Mouse (Mus musculus): Measurements from ENCODE around the gene Myo1h. TPM values are rescaled to one million over a fixed set of nuclear protein-coding genes. Genes with fewer than 3 reads are reported as not detected.

The Myo1h gene
- polyA plus RNA-seq, 1 experiment from 2014 or later, result 0.42 TPM

DNA sequence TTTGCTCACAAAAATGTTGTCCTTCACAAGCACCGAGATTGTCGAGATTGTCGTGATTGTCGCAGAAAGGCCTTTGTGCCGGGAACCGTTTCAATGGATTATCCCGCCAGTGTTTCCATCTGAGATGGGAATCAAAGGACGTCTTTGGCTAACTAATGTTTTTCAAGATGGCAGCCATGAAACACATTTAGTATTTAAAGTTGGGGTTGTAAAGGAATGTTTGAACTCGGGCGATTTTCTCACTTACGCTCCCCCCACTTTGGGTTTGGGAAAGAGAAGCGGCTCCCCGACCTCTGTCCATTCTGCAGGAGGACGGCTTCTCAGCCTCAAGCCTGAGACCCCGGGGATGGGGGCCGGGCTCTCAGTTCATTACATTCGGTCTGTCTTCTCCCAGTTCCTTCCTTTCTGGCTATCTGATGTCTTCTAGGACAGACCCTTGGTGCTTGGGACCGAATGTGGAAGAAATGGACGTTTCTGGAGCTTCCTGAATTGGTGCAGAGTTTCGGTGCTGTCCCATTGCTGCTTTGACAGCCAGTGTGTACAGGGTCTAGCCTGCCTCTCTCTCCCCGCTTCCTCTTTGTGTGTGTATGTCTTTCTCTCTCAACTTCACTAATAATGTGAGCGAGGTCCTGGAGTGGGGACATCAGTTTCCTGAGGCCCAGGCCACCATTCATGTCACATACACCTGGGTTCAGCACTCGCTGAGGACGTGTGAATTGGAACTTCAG is 11.1 kb downstream of the Myo1h start:
- ATAC-seq (ENCODE audit: insufficient read depth, low FRiP score, low TSS enrichment) (no peak), DNase-seq (ENCODE audit: low spot score) (no peak)
- WGBS, result 50% methylated on average over 24 of the region's 24 CpGs
- Histone ChIP-seq H3K4me3 (ENCODE audit: low read depth, low read length) (no peak overlapping the region), H3K4me1 (ENCODE audit: control insufficient read depth, insufficient read depth, low read length) (0 out of 2 replicates have a peak, but pooled peaks cover 6% of the 10 kb centered on the region), H3K4me2 (ENCODE audit: low read depth) (no peak overlapping the region; the same call in 1 of the 2 replicates), H3K27me3 (ENCODE audit: control insufficient read depth, insufficient read depth, low read length) (peaks cover 40% of the 10 kb centered on the region), H3K9me3 (ENCODE audit: control insufficient read depth, low read length) (no peaks in the 10 kb centered on the region), H3K9ac (ENCODE audit: low read length) (no peak overlapping the region), H3K36me3 (ENCODE audit: control insufficient read depth, insufficient read depth, low read length) (no peaks in the 10 kb centered on the region), H3K27ac (ENCODE audit: low read depth, low read length) (no peak overlapping the region)

DNA sequence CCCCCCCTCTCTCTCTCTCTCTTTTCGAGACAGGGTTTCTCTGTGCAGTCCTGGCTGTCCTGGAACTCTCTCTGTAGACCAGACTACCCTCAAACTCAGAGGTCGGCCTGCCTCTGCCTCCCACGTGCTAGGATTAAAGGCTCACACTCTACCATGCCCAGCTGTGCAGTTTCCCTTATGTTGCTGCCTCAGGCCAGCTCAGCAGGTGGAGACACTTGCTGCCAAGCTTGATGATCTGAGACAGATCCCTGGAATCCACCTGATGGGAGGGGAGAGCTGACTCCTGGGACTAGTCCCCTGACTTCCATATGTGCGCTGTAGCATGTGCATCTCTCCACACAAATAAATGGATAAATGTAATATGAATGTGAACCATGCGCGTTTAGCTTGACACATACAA is 14.2 kb downstream of the Myo1h start:
- no peak for ATAC-seq (ENCODE audit: insufficient read depth, low FRiP score, low TSS enrichment)
- DNase-seq (ENCODE audit: low spot score), result no peak
- H3K36me3 ChIP-seq (ENCODE audit: control insufficient read depth, insufficient read depth, low read length), result no peaks in the 10 kb centered on the region
- H3K27me3 ChIP-seq (ENCODE audit: control insufficient read depth, insufficient read depth, low read length), result peaks cover 23% of the 10 kb centered on the region
- no peak overlapping the region for H3K9ac ChIP-seq (ENCODE audit: low read length)
- H3K4me1 ChIP-seq (ENCODE audit: control insufficient read depth, insufficient read depth, low read length), result 0 out of 2 replicates have a peak, but pooled peaks cover 6% of the 10 kb centered on the region
- H3K9me3 ChIP-seq (ENCODE audit: control insufficient read depth, low read length), result no peaks in the 10 kb centered on the region
- no peak overlapping the region for H3K4me2 ChIP-seq (ENCODE audit: low read depth)
- WGBS, result 78% methylated on average over 6 of the region's 6 CpGs
- no peak overlapping the region for H3K27ac ChIP-seq (ENCODE audit: low read depth, low read length)
- H3K4me3 ChIP-seq (ENCODE audit: low read depth, low read length), result no peak overlapping the region

DNA sequence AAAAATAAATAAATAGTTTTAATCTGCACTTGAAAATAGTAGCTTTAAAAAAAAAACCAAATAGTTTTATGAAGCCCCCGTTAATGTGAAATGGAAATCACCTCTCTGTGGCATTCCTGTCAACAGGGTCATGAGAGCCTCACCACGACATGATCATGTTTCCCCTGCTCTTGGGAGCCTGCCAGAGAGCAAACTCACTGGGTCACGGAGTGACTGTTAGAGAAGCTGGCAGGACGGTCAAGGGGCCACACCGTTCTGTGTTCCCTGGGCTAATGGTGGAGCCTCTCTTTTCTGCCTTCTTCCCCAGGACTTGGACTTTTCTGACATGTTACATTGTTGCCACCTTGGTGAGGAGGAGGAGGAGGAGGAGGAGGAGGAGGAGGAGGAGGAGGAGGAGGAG is 17.5 kb downstream of the Myo1h start:
- Histone ChIP-seq H3K4me3 (ENCODE audit: low read depth, low read length) (no peak overlapping the region), H3K27me3 (ENCODE audit: control insufficient read depth, insufficient read depth, low read length) (peaks cover 11% of the 10 kb centered on the region; the same call in 1 of the 2 replicates), H3K4me1 (ENCODE audit: control insufficient read depth, insufficient read depth, low read length) (no peaks in the 10 kb centered on the region), H3K4me2 (ENCODE audit: low read depth) (no peak overlapping the region), H3K9me3 (ENCODE audit: control insufficient read depth, low read length) (no peaks in the 10 kb centered on the region), H3K36me3 (ENCODE audit: control insufficient read depth, insufficient read depth, low read length) (no peaks in the 10 kb centered on the region), H3K9ac (ENCODE audit: low read length) (no peak overlapping the region), H3K27ac (ENCODE audit: low read depth, low read length) (no peak overlapping the region)
- 71% methylated on average over 5 of the region's 5 CpGs for WGBS
- no peak for ATAC-seq (ENCODE audit: insufficient read depth, low FRiP score, low TSS enrichment)
- no peak for DNase-seq (ENCODE audit: low spot score)

DNA sequence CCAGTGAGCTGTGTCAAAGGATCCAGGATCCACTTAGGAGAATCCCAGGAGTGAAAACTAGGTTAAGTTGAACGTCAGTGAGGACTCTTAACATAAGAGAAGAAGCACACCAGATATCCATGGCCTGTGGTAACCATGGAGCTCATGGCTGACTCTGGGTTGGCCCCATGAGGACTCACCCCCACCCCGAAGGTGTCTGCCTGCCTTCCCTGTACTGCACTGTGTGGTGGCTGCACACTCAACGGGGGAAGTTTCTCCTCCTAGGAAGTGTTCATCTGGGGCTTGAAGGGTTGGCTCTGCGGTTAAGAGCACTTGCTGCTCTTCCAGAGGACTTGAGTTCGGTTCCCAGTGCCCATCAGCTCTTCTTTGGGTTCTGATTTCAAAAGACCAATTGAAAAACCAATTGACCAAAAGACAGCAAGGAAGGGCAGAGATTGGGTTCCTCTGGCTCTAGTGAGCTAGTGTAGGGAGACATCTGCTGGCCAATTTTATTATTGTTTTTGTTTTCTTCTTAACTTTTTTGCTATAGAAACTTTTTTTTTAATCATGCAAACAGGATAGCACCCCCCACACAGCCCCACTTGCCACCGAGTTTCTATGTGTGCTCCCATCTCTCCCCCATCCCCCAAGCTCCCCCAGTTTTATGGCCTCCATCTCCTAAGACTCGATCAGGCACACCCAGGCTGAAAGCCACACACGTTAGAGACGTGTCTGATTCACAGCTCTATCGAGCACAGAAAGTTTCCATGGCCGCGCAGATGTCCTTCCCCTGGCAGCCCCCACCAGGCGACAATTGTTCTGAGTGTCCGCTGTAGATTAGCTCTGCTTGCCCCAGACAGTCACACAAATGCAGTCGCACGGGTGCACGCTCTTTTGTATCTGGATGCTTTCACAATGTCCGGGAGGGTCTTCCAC is 20.1 kb downstream of the Myo1h start:
- no peak; the same call in 1 of the 2 replicates for ATAC-seq (ENCODE audit: insufficient read depth, low FRiP score, low TSS enrichment)
- no peaks in the 10 kb centered on the region for H3K27me3 ChIP-seq (ENCODE audit: control insufficient read depth, insufficient read depth, low read length)
- H3K4me1 ChIP-seq (ENCODE audit: control insufficient read depth, insufficient read depth, low read length), result no peaks in the 10 kb centered on the region
- peak; percentile 44 for DNase-seq (ENCODE audit: low spot score)
- WGBS, result 49% methylated on average over 18 of the region's 18 CpGs
- H3K4me3 ChIP-seq (ENCODE audit: low read depth, low read length), result no peak overlapping the region
- H3K27ac ChIP-seq (ENCODE audit: low read depth, low read length), result no peak overlapping the region
- peak overlapping the region; percentile 21; the same call in 1 of the 2 replicates for H3K4me2 ChIP-seq (ENCODE audit: low read depth)
- no peaks in the 10 kb centered on the region for H3K36me3 ChIP-seq (ENCODE audit: control insufficient read depth, insufficient read depth, low read length)
- no peak overlapping the region for H3K9ac ChIP-seq (ENCODE audit: low read length)
- H3K9me3 ChIP-seq (ENCODE audit: control insufficient read depth, low read length), result no peaks in the 10 kb centered on the region

DNA sequence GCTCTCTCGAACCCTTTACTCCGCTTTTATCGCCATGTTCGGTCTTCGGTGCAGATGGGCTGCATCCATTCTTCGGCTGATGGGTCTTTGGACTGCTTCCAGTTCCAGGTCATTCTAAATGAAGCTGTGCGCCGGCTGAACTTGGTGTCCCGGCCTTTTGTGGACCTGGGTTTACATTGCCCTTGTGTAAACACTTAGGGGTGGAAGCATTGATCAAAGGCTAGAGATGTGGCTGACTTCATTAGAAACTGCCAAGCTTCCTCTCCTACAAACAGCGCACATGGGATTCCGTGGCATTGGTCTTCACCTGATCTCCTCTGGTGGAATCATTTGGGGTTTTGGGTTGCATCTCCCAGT is 20.7 kb downstream of the Myo1h start:
- no peak overlapping the region for H3K9ac ChIP-seq (ENCODE audit: low read length)
- no peaks in the 10 kb centered on the region for H3K27me3 ChIP-seq (ENCODE audit: control insufficient read depth, insufficient read depth, low read length)
- no peak overlapping the region for H3K27ac ChIP-seq (ENCODE audit: low read depth, low read length)
- no peaks in the 10 kb centered on the region for H3K36me3 ChIP-seq (ENCODE audit: control insufficient read depth, insufficient read depth, low read length)
- no peak overlapping the region for H3K4me2 ChIP-seq (ENCODE audit: low read depth)
- ATAC-seq (ENCODE audit: insufficient read depth, low FRiP score, low TSS enrichment) (no peak), DNase-seq (ENCODE audit: low spot score) (no peak)
- H3K4me1 ChIP-seq (ENCODE audit: control insufficient read depth, insufficient read depth, low read length), result no peaks in the 10 kb centered on the region
- no peak overlapping the region for H3K4me3 ChIP-seq (ENCODE audit: low read depth, low read length)
- WGBS, result 66% methylated on average over 11 of the region's 11 CpGs
- no peaks in the 10 kb centered on the region for H3K9me3 ChIP-seq (ENCODE audit: control insufficient read depth, low read length)

DNA sequence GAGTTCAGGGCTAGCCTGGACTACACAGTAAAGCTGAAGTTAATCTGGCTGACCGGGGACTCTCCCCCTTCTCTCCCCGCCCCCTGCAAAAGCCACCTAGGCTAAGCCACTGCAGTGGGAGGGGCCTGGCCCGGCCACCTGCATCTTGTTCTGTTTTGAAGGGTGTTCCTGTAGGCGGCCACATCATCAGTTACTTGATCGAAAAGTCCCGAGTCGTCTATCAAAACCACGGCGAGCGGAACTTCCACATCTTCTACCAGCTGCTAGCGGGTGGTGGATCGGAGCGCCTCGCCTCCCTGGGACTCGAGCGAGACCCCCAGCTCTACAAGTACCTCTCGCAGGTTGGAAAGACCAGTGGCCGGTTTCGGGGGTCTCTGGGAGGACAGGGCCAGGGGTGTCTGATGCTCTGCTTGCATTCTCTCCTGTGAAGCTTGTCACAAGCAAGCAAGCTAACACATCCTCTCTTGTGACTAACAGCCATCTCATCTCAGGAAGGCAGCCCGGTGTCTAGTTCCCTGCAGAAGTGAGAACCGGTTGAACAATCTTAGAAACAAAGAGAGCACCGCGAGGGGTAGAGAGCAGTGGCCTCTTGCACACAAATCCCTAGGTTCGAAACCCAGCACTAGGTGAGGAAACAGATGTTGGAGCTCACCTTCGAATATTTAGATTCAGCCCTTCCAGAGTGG is 34.3 kb downstream of the Myo1h start:
- Histone ChIP-seq H3K9ac (ENCODE audit: low read length) (no peak overlapping the region), H3K36me3 (ENCODE audit: control insufficient read depth, insufficient read depth, low read length) (no peaks in the 10 kb centered on the region), H3K4me3 (ENCODE audit: low read depth, low read length) (no peak overlapping the region), H3K9me3 (ENCODE audit: control insufficient read depth, low read length) (no peaks in the 10 kb centered on the region), H3K27ac (ENCODE audit: low read depth, low read length) (no peak overlapping the region), H3K4me2 (ENCODE audit: low read depth) (no peak overlapping the region), H3K4me1 (ENCODE audit: control insufficient read depth, insufficient read depth, low read length) (0 out of 2 replicates have a peak, but pooled peaks cover 2% of the 10 kb centered on the region), H3K27me3 (ENCODE audit: control insufficient read depth, insufficient read depth, low read length) (no peaks in the 10 kb centered on the region)
- ATAC-seq (ENCODE audit: insufficient read depth, low FRiP score, low TSS enrichment), result no peak
- WGBS, result 61% methylated on average over 25 of the region's 25 CpGs
- DNase-seq (ENCODE audit: low spot score), result no peak

DNA sequence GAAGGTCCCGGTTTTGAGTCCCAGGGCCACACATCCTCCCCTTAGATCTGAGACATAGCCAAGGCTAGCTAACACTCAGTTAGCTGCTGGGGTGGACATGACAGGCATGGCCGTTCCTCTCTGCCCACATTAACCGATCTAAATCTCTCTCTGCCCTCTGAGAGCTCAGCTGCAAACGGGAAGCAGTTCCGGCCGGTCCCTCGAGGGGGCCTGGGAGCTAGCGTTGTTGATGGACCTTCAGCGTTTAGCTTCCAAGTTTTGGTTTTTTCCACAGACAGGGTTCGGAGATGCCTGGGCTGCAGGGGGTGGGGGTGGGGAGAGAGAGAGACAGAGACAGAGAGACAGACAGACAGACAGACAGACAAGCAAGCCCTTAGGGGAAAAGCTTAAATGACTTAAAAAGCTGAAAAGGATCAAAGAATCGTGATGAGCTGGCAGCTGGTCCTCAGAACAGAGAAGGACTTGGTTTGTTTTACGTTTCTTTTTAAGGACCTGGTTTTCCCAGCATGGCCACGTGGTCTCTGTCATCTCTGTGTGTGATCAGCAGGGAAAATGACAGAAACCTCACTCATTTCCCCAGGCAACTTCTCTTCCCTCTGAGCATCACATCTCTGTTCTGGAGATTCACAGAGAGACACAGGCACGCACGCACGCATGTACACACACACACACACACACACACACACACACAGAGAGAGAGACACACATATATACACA is 35.0 kb downstream of the Myo1h start:
- Histone ChIP-seq H3K9me3 (ENCODE audit: control insufficient read depth, low read length) (no peaks in the 10 kb centered on the region), H3K36me3 (ENCODE audit: control insufficient read depth, insufficient read depth, low read length) (no peaks in the 10 kb centered on the region), H3K27me3 (ENCODE audit: control insufficient read depth, insufficient read depth, low read length) (no peaks in the 10 kb centered on the region), H3K4me2 (ENCODE audit: low read depth) (no peak overlapping the region), H3K27ac (ENCODE audit: low read depth, low read length) (no peak overlapping the region), H3K9ac (ENCODE audit: low read length) (no peak overlapping the region), H3K4me1 (ENCODE audit: control insufficient read depth, insufficient read depth, low read length) (0 out of 2 replicates have a peak, but pooled peaks cover 2% of the 10 kb centered on the region), H3K4me3 (ENCODE audit: low read depth, low read length) (no peak overlapping the region)
- no peak for ATAC-seq (ENCODE audit: insufficient read depth, low FRiP score, low TSS enrichment)
- WGBS, result 27% methylated on average over 16 of the region's 16 CpGs
- DNase-seq (ENCODE audit: low spot score), result peak; percentile 73

DNA sequence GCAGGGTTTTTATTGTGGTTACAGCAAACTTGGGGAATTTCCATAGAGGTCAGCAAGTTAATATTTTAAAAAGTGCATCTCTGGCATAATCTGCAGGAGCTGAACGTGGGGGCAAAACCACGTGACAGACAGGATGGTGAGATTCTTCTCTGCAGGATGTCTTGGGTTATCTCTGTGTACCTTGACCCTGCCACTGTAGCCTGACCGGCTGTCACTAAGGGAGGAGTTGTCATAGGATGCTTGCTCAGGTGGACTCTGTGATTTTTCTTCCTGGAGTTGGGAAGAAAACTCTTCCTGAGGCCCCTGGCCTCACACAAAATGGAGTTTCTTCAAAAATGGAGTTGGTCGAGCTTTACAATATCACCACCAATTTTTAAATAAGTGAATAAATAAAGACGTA is 54.0 kb downstream of the Myo1h start:
- Histone ChIP-seq H3K9me3 (ENCODE audit: control insufficient read depth, low read length) (no peaks in the 10 kb centered on the region), H3K36me3 (ENCODE audit: control insufficient read depth, insufficient read depth, low read length) (no peaks in the 10 kb centered on the region), H3K9ac (ENCODE audit: low read length) (no peak overlapping the region), H3K27me3 (ENCODE audit: control insufficient read depth, insufficient read depth, low read length) (no peaks in the 10 kb centered on the region), H3K4me3 (ENCODE audit: low read depth, low read length) (no peak overlapping the region), H3K27ac (ENCODE audit: low read depth, low read length) (no peak overlapping the region), H3K4me1 (ENCODE audit: control insufficient read depth, insufficient read depth, low read length) (no peaks in the 10 kb centered on the region), H3K4me2 (ENCODE audit: low read depth) (no peak overlapping the region)
- no peak for ATAC-seq (ENCODE audit: insufficient read depth, low FRiP score, low TSS enrichment)
- no peak for DNase-seq (ENCODE audit: low spot score)
- WGBS, result 83% methylated on average over 5 of the region's 5 CpGs

All from neural tube, embryonic 11.5 days (tissue).